Mouse (Mus musculus) cerebral cortex, adult 2 months (tissue): ENCODE measurements around the gene Ms4a6c.

Source experiments
- WGBS: fragments of 180-500 bp; shearing (Covaris S2); methylation state at CpG from one replicate; pipeline ENCODE4 v1.1.7; 2018; 5-methylcytosine and 5-hydroxymethylcytosine counted together

The Ms4a6c gene

GRCm38 (mm10) chr19:11469215-11469614 is at the start of gene Ms4a6c:
Ms4a6c (plus strand) TSS chr19:11469366.
- 83% methylated on average over 4 of the region's 4 CpGs for WGBS

- WGBS: 70% methylated on average over 1 of the region's 1 CpGs
These were observed 38.0 kb upstream of the Ms4a6c start for GRCm38 (mm10) chr19:11431209-11431608.

GRCm38 (mm10) chr19:11435058-11435834 is 33.9 kb upstream of the Ms4a6c start:
- WGBS: 91% methylated on average over 4 of the region's 4 CpGs

DNA sequence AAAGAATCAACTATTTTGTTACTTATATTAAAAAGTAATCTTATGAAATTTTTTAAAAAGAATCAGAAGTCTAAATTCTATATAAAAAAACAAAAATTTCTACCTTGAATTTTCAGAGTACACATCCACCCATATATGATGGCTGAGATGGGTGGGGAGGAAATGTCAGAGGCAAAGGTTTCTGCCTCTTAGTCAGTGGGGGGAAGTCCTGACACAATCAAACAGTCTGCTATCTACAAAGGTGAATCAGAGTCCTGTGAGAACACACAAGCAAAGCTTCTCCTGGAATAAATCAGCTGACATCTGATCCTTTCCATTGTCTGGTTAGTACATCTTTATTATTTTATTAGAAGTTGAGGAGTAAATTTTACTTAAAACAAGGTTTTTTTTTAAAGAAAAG is 25.8 kb upstream of the Ms4a6c start, which contains the start of gene Ms4a4b:
Gene Ms4a4b, plus strand, starts transcription at position 216 of the 400 bp plus-strand sequence.

DNA sequence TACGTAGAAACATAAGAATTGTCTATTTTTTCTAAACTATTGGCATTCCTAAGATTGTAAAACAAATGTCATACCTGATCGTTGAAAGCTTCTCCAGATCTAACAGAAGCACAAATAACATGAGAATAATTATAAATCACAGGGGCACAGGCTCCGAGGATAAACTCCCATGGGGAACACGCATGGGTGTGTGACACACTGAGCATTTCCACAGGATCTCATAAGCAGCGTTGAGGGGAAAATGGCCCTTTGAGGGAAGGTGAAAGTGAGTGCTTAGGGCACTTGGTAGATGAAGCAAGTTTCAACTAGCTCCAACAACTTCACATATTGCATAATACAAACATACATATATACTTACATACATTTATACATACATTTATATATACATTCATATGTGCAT is 25.2 kb upstream of the Ms4a6c start:
- 81% methylated on average over 5 of the region's 5 CpGs for WGBS

GRCm38 (mm10) chr19:11447238-11447637 is 21.9 kb upstream of the Ms4a6c start:
- 91% methylated on average over 2 of the region's 2 CpGs for WGBS

DNA sequence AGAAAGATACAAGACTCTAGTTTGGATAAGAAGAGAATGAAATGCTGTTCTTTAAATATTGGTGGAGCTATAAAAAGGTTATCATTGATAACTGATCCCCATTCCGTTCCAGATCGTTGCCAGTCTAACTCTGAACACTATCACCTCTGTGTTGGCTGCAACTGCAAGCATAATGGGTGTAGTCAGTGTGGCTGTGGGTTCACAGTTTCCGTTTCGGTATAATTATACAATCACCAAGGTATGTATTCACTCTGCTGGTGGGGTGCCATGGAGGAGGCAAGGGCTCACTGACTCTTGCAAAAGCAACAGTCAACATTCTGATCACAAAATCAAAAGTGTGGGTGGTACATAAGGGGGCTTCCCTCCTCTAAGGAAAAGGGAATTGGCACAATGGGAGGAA is 10.1 kb upstream of the Ms4a6c start:
- WGBS: 77% methylated on average over 4 of the region's 4 CpGs

- 37% methylated on average over 1 of the region's 1 CpGs for WGBS
These were observed 4.4 kb upstream of the Ms4a6c start for GRCm38 (mm10) chr19:11464795-11465194.

DNA sequence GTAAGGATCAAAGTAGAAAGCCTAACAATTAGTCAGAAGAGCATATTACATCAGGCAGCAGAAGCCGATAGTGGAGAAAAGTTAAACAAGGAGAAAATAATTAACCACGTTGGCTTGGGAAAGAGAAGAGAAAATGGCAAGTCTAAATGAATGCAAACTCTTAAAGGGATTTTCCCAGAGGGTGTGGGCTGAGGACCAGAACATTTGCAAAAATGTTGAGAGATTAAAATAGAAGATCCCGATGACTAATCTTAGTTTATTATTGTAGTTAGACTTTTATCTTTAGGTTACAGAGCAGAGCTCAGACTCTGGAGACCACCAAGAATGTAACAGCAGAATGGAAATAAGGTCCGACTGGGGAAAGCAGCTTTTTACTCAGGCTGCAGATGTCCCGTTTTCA is 2.7 kb upstream of the Ms4a6c start:
- WGBS: 54% methylated on average over 5 of the region's 5 CpGs

DNA sequence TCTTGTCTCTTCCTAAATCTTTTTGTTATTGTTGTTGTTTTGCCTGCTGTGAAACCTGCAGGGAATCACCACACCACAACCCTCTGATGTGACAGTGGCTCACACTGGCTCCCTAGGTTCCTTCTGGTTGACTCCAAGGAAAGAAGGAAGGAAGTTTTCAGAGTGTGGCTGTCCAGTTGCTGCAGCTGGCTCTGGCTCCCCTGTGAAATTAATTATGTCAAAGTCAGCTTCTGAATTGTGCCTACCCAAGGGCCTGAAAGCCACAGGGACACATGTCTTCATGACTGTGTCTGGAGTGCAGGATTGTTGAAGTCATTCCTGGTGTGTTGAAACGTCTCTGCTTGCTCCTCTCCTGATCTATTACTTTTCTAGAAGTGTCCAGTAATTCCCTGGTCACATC is 805 bp upstream of the Ms4a6c start:
- 79% methylated on average over 1 of the region's 1 CpGs for WGBS

- 87% methylated on average over 2 of the region's 2 CpGs for WGBS
These were observed 10.5 kb downstream of the Ms4a6c start for GRCm38 (mm10) chr19:11479714-11480113.

DNA sequence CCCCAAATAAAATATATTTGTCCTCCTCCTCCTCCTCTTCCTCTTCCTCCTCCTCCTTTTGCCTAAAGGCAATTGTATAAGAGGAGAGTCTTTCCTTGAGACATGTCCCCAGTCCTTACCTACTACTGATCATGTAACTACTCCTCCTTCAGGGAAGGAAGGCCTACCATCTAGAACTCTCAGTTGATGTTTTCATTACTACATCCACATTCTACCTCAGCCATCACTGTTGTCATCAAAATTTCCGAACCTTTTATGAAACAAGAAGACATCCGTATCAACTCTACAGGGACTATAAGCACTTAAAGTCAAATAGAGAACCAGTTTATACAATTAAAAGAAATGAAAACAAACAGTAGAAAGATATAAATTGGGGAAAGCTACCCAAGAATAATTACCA is 13.5 kb downstream of the Ms4a6c start:
- WGBS: 91% methylated on average over 2 of the region's 2 CpGs

DNA sequence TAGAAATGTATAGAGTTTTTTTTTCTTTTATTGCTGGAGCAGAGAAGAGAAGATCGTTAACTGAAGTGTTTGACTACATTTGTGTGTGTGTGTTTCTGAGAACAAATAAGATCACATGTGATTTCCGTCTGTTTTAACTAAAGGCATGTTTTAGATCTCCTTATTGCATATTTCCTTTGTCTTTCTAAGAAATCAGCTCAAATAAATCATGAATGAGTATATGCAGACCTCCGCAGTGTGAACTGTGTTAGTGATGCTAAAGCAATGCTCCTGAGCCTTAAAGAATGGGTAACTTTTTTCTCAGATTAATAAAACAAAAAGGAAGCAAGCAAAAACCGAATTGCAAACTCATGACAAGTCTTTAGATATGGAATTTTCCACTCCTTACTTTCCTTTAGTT is 14.8 kb downstream of the Ms4a6c start:
- 66% methylated on average over 4 of the region's 4 CpGs for WGBS

DNA sequence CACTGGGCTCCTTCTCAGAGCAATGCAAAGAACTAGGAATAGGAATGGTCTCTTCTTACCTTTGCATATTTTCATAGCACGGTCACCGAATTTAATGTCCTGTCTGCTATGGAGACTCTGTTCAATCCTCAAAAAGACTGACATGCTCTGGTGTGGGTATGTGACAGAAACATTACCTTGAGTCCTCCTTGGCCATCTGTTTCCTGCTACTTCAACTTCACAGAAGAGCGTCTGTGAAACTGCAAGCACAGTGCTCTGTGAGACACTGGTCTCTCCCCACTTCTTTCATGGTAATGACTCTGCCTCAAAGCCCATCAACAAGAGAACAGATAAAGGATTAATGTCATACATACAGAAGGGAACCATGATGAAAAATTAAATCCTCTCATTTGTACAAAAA is 15.2 kb downstream of the Ms4a6c start:
- 51% methylated on average over 3 of the region's 3 CpGs for WGBS

DNA sequence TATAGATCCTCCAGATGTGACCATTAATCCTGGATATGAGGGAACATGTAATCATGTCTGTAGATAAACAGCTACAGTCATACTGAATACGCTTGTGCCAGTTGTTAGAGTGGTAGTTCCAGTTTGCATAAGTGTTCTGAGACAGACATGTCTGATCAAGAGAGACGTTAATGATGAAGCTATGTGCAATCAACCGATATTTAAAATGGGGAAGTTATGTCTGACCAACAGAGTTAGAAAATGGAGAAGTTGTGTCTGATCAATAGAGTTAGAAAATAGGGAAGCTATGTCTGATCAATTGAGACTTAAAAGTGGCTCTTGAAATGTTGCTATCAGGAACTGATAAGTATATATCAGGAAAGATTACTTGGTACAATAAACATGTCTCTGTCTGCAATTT is 16.1 kb downstream of the Ms4a6c start:
- 84% methylated on average over 3 of the region's 3 CpGs for WGBS

- 36% methylated on average over 2 of the region's 2 CpGs for WGBS
These were observed 16.6 kb downstream of the Ms4a6c start, which contains the start of gene Gm8369 for GRCm38 (mm10) chr19:11485746-11486145. Gm8369 (plus strand) TSS chr19:11485938.

GRCm38 (mm10) chr19:11486599-11486998 is 17.4 kb downstream of the Ms4a6c start:
- WGBS: 81% methylated on average over 1 of the region's 1 CpGs

DNA sequence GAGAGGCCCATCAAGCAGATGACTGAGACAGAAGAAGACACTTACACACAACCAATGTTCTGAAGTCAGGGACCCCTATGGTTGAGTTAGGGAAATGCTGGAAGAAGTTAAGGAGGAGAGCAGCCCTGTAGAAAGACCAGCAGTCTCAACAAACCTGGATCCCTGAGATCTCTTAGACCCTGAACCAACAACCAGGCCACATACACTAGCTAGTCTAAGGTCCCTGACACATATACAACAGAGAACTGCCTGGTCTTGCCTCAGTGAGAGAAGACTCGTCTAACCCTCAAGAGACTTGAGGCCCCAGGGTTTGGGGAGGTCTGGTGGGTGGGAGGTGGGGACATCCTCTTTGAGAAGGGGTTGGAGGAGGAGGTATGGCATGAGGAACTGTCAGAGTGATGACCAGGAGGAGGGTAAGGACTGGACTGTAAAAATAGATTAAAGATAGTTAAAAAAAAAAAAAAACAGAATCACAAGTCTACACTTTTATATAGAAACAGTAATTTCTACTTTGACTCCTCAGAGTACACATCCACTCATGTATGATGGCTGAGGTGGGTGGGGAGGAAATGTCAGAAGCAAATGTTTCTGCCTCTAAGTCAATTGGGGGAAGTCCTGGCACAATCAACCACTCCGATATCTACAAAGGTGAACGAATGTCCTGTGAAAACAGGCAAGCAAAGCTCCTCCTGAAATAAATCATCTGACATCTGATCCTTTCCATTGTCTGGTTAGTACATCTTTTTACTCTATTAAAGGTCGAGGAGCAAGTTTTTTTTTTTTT is 22.4 kb downstream of the Ms4a6c start:
- 68% methylated on average over 4 of the region's 4 CpGs for WGBS

- WGBS: 88% methylated on average over 1 of the region's 1 CpGs
These were observed 23.5 kb downstream of the Ms4a6c start for GRCm38 (mm10) chr19:11492671-11493070.

GRCm38 (mm10) chr19:11494519-11494918 is 25.4 kb downstream of the Ms4a6c start:
- WGBS: 79% methylated on average over 3 of the region's 3 CpGs

- WGBS: 87% methylated on average over 6 of the region's 6 CpGs
These were observed 27.2 kb downstream of the Ms4a6c start for GRCm38 (mm10) chr19:11496361-11496760.

DNA sequence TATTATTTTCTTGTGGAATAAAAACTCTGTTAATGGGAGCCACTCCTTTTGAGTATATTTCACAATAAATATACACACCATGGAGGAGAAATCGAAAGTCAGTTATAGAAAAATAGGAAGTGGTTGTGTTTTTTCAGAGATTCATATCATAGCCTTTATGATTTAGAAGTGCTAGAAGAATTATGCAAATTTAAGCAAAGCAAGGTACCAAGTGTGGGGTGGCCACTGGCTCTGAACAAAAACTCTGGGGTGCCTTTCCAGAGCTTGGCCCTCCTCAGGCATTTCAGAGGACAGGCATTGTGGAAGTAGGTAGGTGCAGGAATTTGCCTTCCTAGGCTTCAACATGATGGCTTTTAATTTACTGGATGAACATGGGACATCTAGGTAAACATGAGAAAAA is 28.1 kb downstream of the Ms4a6c start:
- 81% methylated on average over 1 of the region's 1 CpGs for WGBS

GRCm38 (mm10) chr19:11500796-11501195 is 31.6 kb downstream of the Ms4a6c start:
- WGBS: 94% methylated on average over 1 of the region's 1 CpGs
